In genomic region chr3:89394894-89395256, GRCm38 (mm10) we compare ENCODE assay signal across 8 mouse cellular contexts. TPM values are rescaled to one million over a fixed set of nuclear protein-coding genes. Genes with fewer than 3 reads are reported as not detected.
DNase-seq lines count a peak whose midpoint lies in the region; ATAC-seq and TF ChIP-seq lines count a peak whose summit lies in the region.

No protein-coding gene starts in this region.

- no peaks in the 10 kb centered on the region for H3K36me3 ChIP-seq in forebrain, embryonic 14.5 days (ENCODE audit: control insufficient read depth, insufficient read depth, low read length)
- H3K36me3 ChIP-seq in hindbrain, embryonic 12.5 days, result no peaks in the 10 kb centered on the region
- H3K36me3 ChIP-seq in limb, embryonic 14.5 days (ENCODE audit: control insufficient read depth, insufficient read depth, low read length), result no peaks in the 10 kb centered on the region
- H3K36me3 ChIP-seq in midbrain, embryonic 15.5 days (replicated peaks), result no peaks in the 10 kb centered on the region
- H3K36me3 ChIP-seq in testis, adult 2 months (ENCODE audit: control insufficient read depth, insufficient read depth, low read length), result no peaks in the 10 kb centered on the region

- H3K9ac ChIP-seq in forebrain, embryonic 14.5 days (ENCODE audit: low read length), result peak overlapping the region; percentile 51
- H3K9ac ChIP-seq in hindbrain, embryonic 12.5 days, result peak overlapping the region; percentile 32; the same call in 1 of the 2 replicates
- peak overlapping the region; percentile 38 for H3K9ac ChIP-seq in limb, embryonic 14.5 days (ENCODE audit: low read depth, low read length, severe bottlenecking)
- H3K9ac ChIP-seq in midbrain, embryonic 15.5 days, result no peak overlapping the region

- ATAC-seq in forebrain, embryonic 14.5 days, result no peak
- no peak; the same call in 1 of the 2 replicates for ATAC-seq in hindbrain, embryonic 12.5 days (ENCODE audit: low FRiP score)
- peak; percentile 16; the same call in 1 of the 2 replicates for ATAC-seq in limb, embryonic 14.5 days (ENCODE audit: low FRiP score, low read depth)
- ATAC-seq in midbrain, embryonic 15.5 days (replicated peaks), result no peak

- TF ChIP-seq CTCF in testis, adult 2 months (IDR thresholded peaks at IDR 0.05; ENCODE audit: control insufficient read depth, insufficient read depth, insufficient replicate concordance, low read depth, low read length), result no peak

- H3K9me3 ChIP-seq in forebrain, embryonic 14.5 days (replicated peaks; ENCODE audit: control insufficient read depth, low read length), result no peaks in the 10 kb centered on the region
- H3K9me3 ChIP-seq in hindbrain, embryonic 12.5 days (replicated peaks), result no peaks in the 10 kb centered on the region
- no peaks in the 10 kb centered on the region for H3K9me3 ChIP-seq in limb, embryonic 14.5 days (ENCODE audit: control insufficient read depth, low read length)
- H3K9me3 ChIP-seq in midbrain, embryonic 15.5 days, result no peaks in the 10 kb centered on the region

- peaks cover 18% of the 10 kb centered on the region for H3K27me3 ChIP-seq in forebrain, embryonic 14.5 days (replicated peaks; ENCODE audit: control insufficient read depth, insufficient read depth, low read length)
- H3K27me3 ChIP-seq in hindbrain, embryonic 12.5 days, result peaks cover 44% of the 10 kb centered on the region
- peaks cover 6% of the 10 kb centered on the region; the same call in 1 of the 2 replicates for H3K27me3 ChIP-seq in limb, embryonic 14.5 days (ENCODE audit: control insufficient read depth, insufficient read depth, low read length)
- H3K27me3 ChIP-seq in midbrain, embryonic 15.5 days (replicated peaks), result peaks cover 24% of the 10 kb centered on the region
- no peaks in the 10 kb centered on the region for H3K27me3 ChIP-seq in testis, adult 2 months (ENCODE audit: control insufficient read depth, insufficient read depth, low read length)

- peaks cover 44% of the 10 kb centered on the region for H3K4me1 ChIP-seq in forebrain, embryonic 14.5 days (ENCODE audit: control insufficient read depth, insufficient read depth, low read length)
- H3K4me1 ChIP-seq in hindbrain, embryonic 12.5 days, result peaks cover 62% of the 10 kb centered on the region
- peaks cover 36% of the 10 kb centered on the region for H3K4me1 ChIP-seq in limb, embryonic 14.5 days (ENCODE audit: control insufficient read depth, insufficient read depth, low read length)
- H3K4me1 ChIP-seq in midbrain, embryonic 15.5 days, result peaks cover 67% of the 10 kb centered on the region
- peaks cover 26% of the 10 kb centered on the region for H3K4me1 ChIP-seq in testis, adult 2 months (ENCODE audit: control insufficient read depth, insufficient read depth, low read length)

- peak overlapping the region; percentile 36 for H3K4me3 ChIP-seq in forebrain, embryonic 14.5 days (ENCODE audit: low read depth, low read length)
- H3K4me3 ChIP-seq in hindbrain, embryonic 12.5 days, result peak overlapping the region; percentile 55
- H3K4me3 ChIP-seq in limb, embryonic 14.5 days (replicated peaks; ENCODE audit: low read length), result peak overlapping the region; percentile 37
- peak overlapping the region; percentile 46 for H3K4me3 ChIP-seq in midbrain, embryonic 15.5 days
- H3K4me3 ChIP-seq in testis, adult 2 months (ENCODE audit: control insufficient read depth, low read depth, low read length), result peak overlapping the region; percentile 30

- no peak overlapping the region; the same call in 1 of the 2 replicates for H3K27ac ChIP-seq in forebrain, embryonic 14.5 days (ENCODE audit: low read depth, low read length)
- H3K27ac ChIP-seq in hindbrain, embryonic 12.5 days, result no peak overlapping the region
- H3K27ac ChIP-seq in limb, embryonic 14.5 days (replicated peaks; ENCODE audit: low read depth, low read length), result peak overlapping the region; percentile 59; the same call in 1 of the 2 replicates
- H3K27ac ChIP-seq in midbrain, embryonic 15.5 days, result no peak overlapping the region
- H3K27ac ChIP-seq in testis, adult 2 months (ENCODE audit: control insufficient read depth, insufficient read depth, low read depth, low read length), result peak overlapping the region; percentile 61

- peak overlapping the region; percentile 99 for H3K4me2 ChIP-seq in forebrain, embryonic 14.5 days (ENCODE audit: low read length)
- H3K4me2 ChIP-seq in hindbrain, embryonic 12.5 days (replicated peaks), result peak overlapping the region; percentile 100
- H3K4me2 ChIP-seq in limb, embryonic 14.5 days (replicated peaks; ENCODE audit: low read depth, low read length, severe bottlenecking), result peak overlapping the region; percentile 99
- peak overlapping the region; percentile 100 for H3K4me2 ChIP-seq in midbrain, embryonic 15.5 days

- DNase-seq in ovary, adult 18-20 months (ENCODE audit: low spot score), result peak; percentile 79
- DNase-seq in ovary, postnatal 10 days (ENCODE audit: low spot score), result no peak
- peak; percentile 84 for DNase-seq in cerebellum, adult 11 months
- DNase-seq in forebrain, embryonic 14.5 days (ENCODE audit: low spot score), result peak; percentile 82
- DNase-seq in limb, embryonic 14.5 days (ENCODE audit: low spot score), result peak; percentile 88

- TF ChIP-seq POLR2A in limb, embryonic 14.5 days (IDR thresholded peaks at IDR 0.05; ENCODE audit: borderline replicate concordance, extremely low read depth, insufficient read depth, insufficient read length), result no peak
- TF ChIP-seq POLR2A in testis, adult 2 months (IDR thresholded peaks at IDR 0.05; ENCODE audit: control insufficient read depth, low read depth, low read length), result 0 out of 2 replicates have a peak, but pooled peaks have one; percentile 35

- WGBS in forebrain, embryonic 14.5 days, result under 1% methylated on average over 10 of the region's 12 CpGs
- under 1% methylated on average over 12 of the region's 12 CpGs for WGBS in hindbrain, embryonic 12.5 days
- under 1% methylated on average over 12 of the region's 12 CpGs for WGBS in limb, embryonic 14.5 days
- WGBS in midbrain, embryonic 15.5 days, result under 1% methylated on average over 12 of the region's 12 CpGs

RNA-seq across cellular contexts. Expression of gene Zbtb7b, which starts 0.3 kb away (rescaled TPM):
- polyA plus RNA-seq in forebrain, embryonic 14.5 days (2014; fragmentation: Nextera tagmentation; extraction: Ambion mirVana), result 0.28 and 0.41 TPM in 2 replicates
- 0.74 and 0.80 TPM in 2 replicates for polyA plus RNA-seq in hindbrain, embryonic 12.5 days (2016; fragmentation: Nextera tagmentation; extraction: Ambion mirVana)
- polyA plus RNA-seq in limb, embryonic 14.5 days (2012; rRNA removed), result 13.4 and 14.7 TPM in 2 replicates
- polyA plus RNA-seq in limb, embryonic 14.5 days (2014; fragmentation: Nextera tagmentation; extraction: Ambion mirVana), result 2.7 and 3.4 TPM in 2 replicates
- 0.59 and 0.64 TPM in 2 replicates for polyA plus RNA-seq in midbrain, embryonic 15.5 days (2015; fragmentation: Nextera tagmentation; extraction: Ambion mirVana)
- polyA plus RNA-seq in testis, adult 2 months (2012; rRNA removed), result 4.4 and 5.9 TPM in 2 replicates

RNA-seq across cellular contexts. Expression of gene Lenep, which starts 7.7 kb away (rescaled TPM):
- polyA plus RNA-seq in forebrain, embryonic 14.5 days (2014; fragmentation: Nextera tagmentation; extraction: Ambion mirVana), result not detected in 2 replicates
- 1.0 and 1.5 TPM in 2 replicates for polyA plus RNA-seq in hindbrain, embryonic 12.5 days (2016; fragmentation: Nextera tagmentation; extraction: Ambion mirVana)
- polyA plus RNA-seq in limb, embryonic 14.5 days (2012; rRNA removed), result 2.4 and 2.8 TPM in 2 replicates
- not detected in 2 replicates for polyA plus RNA-seq in limb, embryonic 14.5 days (2014; fragmentation: Nextera tagmentation; extraction: Ambion mirVana)
- 0.22 and 2.3 TPM in 2 replicates for polyA plus RNA-seq in midbrain, embryonic 15.5 days (2015; fragmentation: Nextera tagmentation; extraction: Ambion mirVana)
- not detected in 2 replicates for polyA plus RNA-seq in testis, adult 2 months (2012; rRNA removed)

RNA-seq across cellular contexts. Expression of gene Flad1, which starts 16.8 kb away (rescaled TPM):
- 34.9 and 41.0 TPM in 2 replicates for polyA plus RNA-seq in forebrain, embryonic 14.5 days (2014; fragmentation: Nextera tagmentation; extraction: Ambion mirVana)
- 36.1 and 36.9 TPM in 2 replicates for polyA plus RNA-seq in hindbrain, embryonic 12.5 days (2016; fragmentation: Nextera tagmentation; extraction: Ambion mirVana)
- 32.8 and 36.0 TPM in 2 replicates for polyA plus RNA-seq in limb, embryonic 14.5 days (2012; rRNA removed)
- polyA plus RNA-seq in limb, embryonic 14.5 days (2014; fragmentation: Nextera tagmentation; extraction: Ambion mirVana), result 26.8 and 27.1 TPM in 2 replicates
- 35.9 and 36.5 TPM in 2 replicates for polyA plus RNA-seq in midbrain, embryonic 15.5 days (2015; fragmentation: Nextera tagmentation; extraction: Ambion mirVana)
- polyA plus RNA-seq in testis, adult 2 months (2012; rRNA removed), result 67.6 and 71.8 TPM in 2 replicates

RNA-seq across cellular contexts. Expression of gene Cks1b, which starts 23.3 kb away (rescaled TPM):
- 200 and 269 TPM in 2 replicates for polyA plus RNA-seq in forebrain, embryonic 14.5 days (2014; fragmentation: Nextera tagmentation; extraction: Ambion mirVana)
- 249 and 274 TPM in 2 replicates for polyA plus RNA-seq in hindbrain, embryonic 12.5 days (2016; fragmentation: Nextera tagmentation; extraction: Ambion mirVana)
- polyA plus RNA-seq in limb, embryonic 14.5 days (2012; rRNA removed), result 247 and 268 TPM in 2 replicates
- 473 and 476 TPM in 2 replicates for polyA plus RNA-seq in limb, embryonic 14.5 days (2014; fragmentation: Nextera tagmentation; extraction: Ambion mirVana)
- 86.7 and 91.2 TPM in 2 replicates for polyA plus RNA-seq in midbrain, embryonic 15.5 days (2015; fragmentation: Nextera tagmentation; extraction: Ambion mirVana)
- polyA plus RNA-seq in testis, adult 2 months (2012; rRNA removed), result 14.7 and 16.5 TPM in 2 replicates

RNA-seq across cellular contexts. Expression of gene Shc1, which starts 23.4 kb away (rescaled TPM):
- polyA plus RNA-seq in forebrain, embryonic 14.5 days (2014; fragmentation: Nextera tagmentation; extraction: Ambion mirVana), result 9.9 and 11.8 TPM in 2 replicates
- 54.8 and 61.2 TPM in 2 replicates for polyA plus RNA-seq in hindbrain, embryonic 12.5 days (2016; fragmentation: Nextera tagmentation; extraction: Ambion mirVana)
- polyA plus RNA-seq in limb, embryonic 14.5 days (2012; rRNA removed), result 134 and 166 TPM in 2 replicates
- 72.5 and 80.0 TPM in 2 replicates for polyA plus RNA-seq in limb, embryonic 14.5 days (2014; fragmentation: Nextera tagmentation; extraction: Ambion mirVana)
- 17.2 and 19.8 TPM in 2 replicates for polyA plus RNA-seq in midbrain, embryonic 15.5 days (2015; fragmentation: Nextera tagmentation; extraction: Ambion mirVana)
- 15.7 and 17.3 TPM in 2 replicates for polyA plus RNA-seq in testis, adult 2 months (2012; rRNA removed)

Comparison
In these comparisons a context has a peak if more than half of its experiments do, and no peak if none do; other contexts are left out.
1. H3K27ac ChIP-seq: peak in limb, embryonic 14.5 days (single experiment) and testis, adult 2 months (single experiment); none in forebrain, embryonic 14.5 days (single experiment), hindbrain, embryonic 12.5 days (single experiment) and midbrain, embryonic 15.5 days (single experiment).
2. Peak in every context shown above with its lines, with median percentiles within 50 percentile points of each other: H3K4me2 ChIP-seq and H3K4me3 ChIP-seq.